Mouse (Mus musculus): ENCODE measurements at regions not wholly inside any gene's neighbourhood (a gene's known extent, or its start where the extent isn't known, plus 50 kb on each side); places are given as distances from the start of the nearest gene placed in this dataset.

GRCm38 (mm10) chr10:117500457-117501108 lies 120.8 kb upstream of the Cpsf6 start:
- TF ChIP-seq CTCF (IDR thresholded peaks at IDR 0.05; ENCODE audit: extremely low read depth, insufficient read depth, low read length) (no peak), POLR2A (IDR thresholded peaks at IDR 0.05; ENCODE audit: extremely low read depth, insufficient read depth, low read length) (no peak)
